In the genomic region with DNA sequence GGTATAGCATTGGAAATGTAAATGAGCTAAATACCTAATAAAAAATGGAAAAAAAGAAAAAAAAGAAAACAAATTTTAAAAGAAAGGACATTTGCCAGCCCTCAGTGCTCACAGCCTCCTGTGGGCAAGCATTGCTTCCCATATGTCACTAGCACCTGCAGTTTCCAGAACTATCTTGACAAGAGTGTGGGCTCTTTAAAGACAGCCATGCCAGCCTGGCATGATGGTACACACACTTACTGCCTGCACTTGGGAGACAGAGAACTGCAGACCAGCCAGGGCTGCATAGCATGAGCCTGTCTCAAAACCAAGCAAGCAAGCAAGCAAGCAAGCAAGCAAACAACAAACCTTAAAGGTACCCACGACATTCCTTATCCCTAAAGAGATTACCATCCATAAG, we compare ENCODE assay signal across 8 mouse cellular contexts. TPM values are rescaled to one million over a fixed set of nuclear protein-coding genes. Genes with fewer than 3 reads are reported as not detected.
DNase-seq lines count a peak whose midpoint lies in the region; ATAC-seq and TF ChIP-seq lines count a peak whose summit lies in the region.

No protein-coding gene starts in this region.

- peak overlapping the region; percentile 83 for H3K9ac ChIP-seq in heart, embryonic 14.5 days (ENCODE audit: low read length)
- peak overlapping the region; percentile 93 for H3K9ac ChIP-seq in MEL (ENCODE audit: control insufficient read depth, low read depth, low read length, poor library complexity, severe bottlenecking)
- no peak overlapping the region for H3K9ac ChIP-seq in hindbrain, embryonic 12.5 days
- H3K9ac ChIP-seq in midbrain, embryonic 12.5 days (replicated peaks), result 0 out of 2 replicates have a peak overlapping the region, but pooled peaks have one; percentile 77

- peaks cover 24 to 40% of the 10 kb centered on the region in 2 experiments for H3K4me1 ChIP-seq in heart, embryonic 14.5 days (ENCODE audit: control insufficient read depth in 2 of 2, insufficient read depth in 2 of 2, low read length in 2 of 2)
- H3K4me1 ChIP-seq in MEL (ENCODE audit: control insufficient read depth in 1 of 2, insufficient read depth in 2 of 2, low read length in 2 of 2), result peaks cover 6 to 44% of the 10 kb centered on the region in 2 experiments
- H3K4me1 ChIP-seq in hindbrain, embryonic 12.5 days, result peaks cover 30% of the 10 kb centered on the region
- peaks cover 32% of the 10 kb centered on the region for H3K4me1 ChIP-seq in midbrain, embryonic 12.5 days

- H3K27me3 ChIP-seq in heart, embryonic 14.5 days (ENCODE audit: control insufficient read depth, insufficient read depth, low read length), result no peaks in the 10 kb centered on the region; the same call in 1 of the 2 replicates
- H3K27me3 ChIP-seq in MEL (ENCODE audit: control insufficient read depth in 1 of 2, insufficient read depth in 2 of 2, low read length in 2 of 2), result no peaks in the 10 kb centered on the region
- H3K27me3 ChIP-seq in hindbrain, embryonic 12.5 days, result peaks cover 15% of the 10 kb centered on the region
- H3K27me3 ChIP-seq in midbrain, embryonic 12.5 days, result peaks cover 22% of the 10 kb centered on the region

- TF ChIP-seq POLR2A in MEL (IDR thresholded peaks at IDR 0.05; ENCODE audit: control insufficient read depth in 1 of 2, insufficient read depth in 1 of 2, low read depth in 1 of 2, low read length in 2 of 2, poor library complexity in 1 of 2), result no peak

- peaks cover 70% of the 10 kb centered on the region for H3K79me2 ChIP-seq in MEL (ENCODE audit: control insufficient read depth, insufficient read depth, low read length, poor library complexity)

- no peak for TF ChIP-seq RAD21 in MEL (IDR thresholded peaks at IDR 0.05; ENCODE audit: low read depth, low read length)

- no peak overlapping the region for H3K27ac ChIP-seq in heart, embryonic 14.5 days (replicated peaks in 1 of 2; ENCODE audit: control insufficient read depth in 1 of 2, insufficient read depth in 1 of 2, low read depth in 2 of 2, low read length in 2 of 2)
- no peak overlapping the region; the same call in 1 of the 2 replicates for H3K27ac ChIP-seq in MEL (ENCODE audit: control insufficient read depth, low read depth, low read length)
- no peak overlapping the region for H3K27ac ChIP-seq in hindbrain, embryonic 12.5 days
- H3K27ac ChIP-seq in midbrain, embryonic 12.5 days (replicated peaks), result no peak overlapping the region

- TF ChIP-seq CTCF in MEL (IDR thresholded peaks at IDR 0.05 in 2 of 3, conservative IDR thresholded peaks at IDR 0.05 in 1 of 3; ENCODE audit: control insufficient read depth in 1 of 3, insufficient read depth in 1 of 3, low read depth in 2 of 3, low read length in 3 of 3, poor library complexity in 1 of 3, severe bottlenecking in 1 of 3), result no peak

- peak overlapping the region; percentile 69 to 83; a peak in 3 of 4 replicates for H3K4me3 ChIP-seq in heart, embryonic 14.5 days (ENCODE audit: control insufficient read depth in 1 of 2, insufficient read depth in 1 of 2, low read depth in 1 of 2, low read length in 2 of 2)
- peak overlapping the region; percentile 93 to 96 for H3K4me3 ChIP-seq in MEL (ENCODE audit: control insufficient read depth in 1 of 2, insufficient read depth in 1 of 2, low read depth in 2 of 2, low read length in 2 of 2)
- H3K4me3 ChIP-seq in hindbrain, embryonic 12.5 days, result peak overlapping the region; percentile 69; the same call in 1 of the 2 replicates
- H3K4me3 ChIP-seq in midbrain, embryonic 12.5 days, result peak overlapping the region; percentile 57

- H3K4me2 ChIP-seq in heart, embryonic 14.5 days (ENCODE audit: low read length), result peak overlapping the region; percentile 100
- H3K4me2 ChIP-seq in hindbrain, embryonic 12.5 days (replicated peaks), result peak overlapping the region; percentile 98
- H3K4me2 ChIP-seq in midbrain, embryonic 12.5 days (replicated peaks), result peak overlapping the region; percentile 98

- no peak for TF ChIP-seq EP300 in MEL (IDR thresholded peaks at IDR 0.05; ENCODE audit: low read depth in 1 of 2, low read length in 2 of 2)

- H3K9me3 ChIP-seq in heart, embryonic 14.5 days (ENCODE audit: control insufficient read depth, low read length), result no peaks in the 10 kb centered on the region
- H3K9me3 ChIP-seq in MEL (replicated peaks; ENCODE audit: insufficient read depth, low read length), result no peaks in the 10 kb centered on the region
- no peaks in the 10 kb centered on the region for H3K9me3 ChIP-seq in hindbrain, embryonic 12.5 days (replicated peaks)
- no peaks in the 10 kb centered on the region for H3K9me3 ChIP-seq in midbrain, embryonic 12.5 days

- no peaks in the 10 kb centered on the region for H3K36me3 ChIP-seq in heart, embryonic 14.5 days (ENCODE audit: control insufficient read depth, insufficient read depth, low read length)
- H3K36me3 ChIP-seq in MEL (ENCODE audit: control insufficient read depth in 1 of 2, insufficient read depth in 2 of 2, low read length in 2 of 2), result peaks cover 6 to 38% of the 10 kb centered on the region in 2 experiments
- H3K36me3 ChIP-seq in hindbrain, embryonic 12.5 days, result no peaks in the 10 kb centered on the region
- no peaks in the 10 kb centered on the region for H3K36me3 ChIP-seq in midbrain, embryonic 12.5 days

- WGBS in heart, embryonic 14.5 days, result 60% methylated on average over 1 of the region's 1 CpGs
- 73% methylated on average over 1 of the region's 1 CpGs for WGBS in hindbrain, embryonic 12.5 days
- 55% methylated on average over 1 of the region's 1 CpGs for WGBS in midbrain, embryonic 12.5 days

- ATAC-seq in heart, embryonic 14.5 days (ENCODE audit: insufficient number of reproducible peaks, insufficient read depth, low FRiP score, low read depth), result no peak
- no peak for ATAC-seq in hindbrain, embryonic 12.5 days (ENCODE audit: low FRiP score)
- ATAC-seq in midbrain, embryonic 12.5 days (ENCODE audit: low FRiP score, low read depth), result no peak

- DNase-seq in heart, adult 9 months (ENCODE audit: low spot score in 2 of 2), result no peak
- DNase-seq in MEL (ENCODE audit: low read depth, low spot score), result no peak
- DNase-seq in thymus, postnatal 0 days (ENCODE audit: low spot score), result no peak
- DNase-seq in T-cell, adult 2 months (ENCODE audit: low spot score), result no peak
- DNase-seq in layer of hippocampus, postnatal 14 days (ENCODE audit: low spot score in 2 of 2), result no peak

TF ChIP-seq in MEL, 35 proteins besides CTCF, POLR2A, EP300 and RAD21:
- TF ChIP-seq ZC3H11A (IDR thresholded peaks at IDR 0.05; ENCODE audit: low read depth, low read length) (no peak), SMC3 (IDR thresholded peaks at IDR 0.05; ENCODE audit: low read depth, low read length) (no peak), RCOR1 (IDR thresholded peaks at IDR 0.05; ENCODE audit: low read depth, low read length) (no peak)

RNA-seq across cellular contexts. Expression of a gene that starts 2.1 kb away (rescaled TPM):
- polyA plus RNA-seq in heart, embryonic 14.5 days (2014; fragmentation: Nextera tagmentation; extraction: Ambion mirVana), result 18.7 and 18.8 TPM in 2 replicates
- 108 and 164 TPM in 2 replicates for total RNA-seq in MEL (2012; rRNA removed)
- 100 to 1,000 TPM in 1 of 2 experiments, 10 to 100 TPM in 1; 55.0 to 263 TPM for polyA plus RNA-seq in MEL (2012; ENCODE audit: insufficient read depth in 1 of 2, insufficient read length in 2 of 2, low read depth in 1 of 2, low replicate concordance in 2 of 2, missing spikeins in 1 of 2)
- polyA plus RNA-seq in hindbrain, embryonic 12.5 days (2016; fragmentation: Nextera tagmentation; extraction: Ambion mirVana), result 29.4 and 33.2 TPM in 2 replicates
- polyA plus RNA-seq in midbrain, embryonic 12.5 days (2016; fragmentation: Nextera tagmentation; extraction: Ambion mirVana), result 37.6 and 37.9 TPM in 2 replicates
- polyA plus RNA-seq in thymus, postnatal 0 days (2015; fragmentation: Nextera tagmentation; extraction: Ambion mirVana), result 15.0 and 16.7 TPM in 2 replicates
- total RNA-seq in layer of hippocampus, postnatal 14 days (2021), result 100 to 1,000 TPM; 133 to 140 TPM

RNA-seq across cellular contexts. Expression of a gene that starts 39.3 kb away (rescaled TPM):
- not detected in 2 replicates for polyA plus RNA-seq in heart, embryonic 14.5 days (2014; fragmentation: Nextera tagmentation; extraction: Ambion mirVana)
- not detected in 2 replicates for total RNA-seq in MEL (2012; rRNA removed)
- polyA plus RNA-seq in MEL (2012; ENCODE audit: insufficient read depth in 1 of 2, insufficient read length in 2 of 2, low read depth in 1 of 2, low replicate concordance in 2 of 2, missing spikeins in 1 of 2), result under 1 TPM in 1 of 2 experiments, not detected in 1; 0.08 TPM
- polyA plus RNA-seq in hindbrain, embryonic 12.5 days (2016; fragmentation: Nextera tagmentation; extraction: Ambion mirVana), result 0.18 TPM in 1 of 2 replicates, not detected in the other
- polyA plus RNA-seq in midbrain, embryonic 12.5 days (2016; fragmentation: Nextera tagmentation; extraction: Ambion mirVana), result 0.23 TPM in 1 of 2 replicates, not detected in the other
- polyA plus RNA-seq in thymus, postnatal 0 days (2015; fragmentation: Nextera tagmentation; extraction: Ambion mirVana), result 0.13 and 0.22 TPM in 2 replicates
- not detected for total RNA-seq in layer of hippocampus, postnatal 14 days (2021)

RNA-seq across cellular contexts. Expression of a gene that starts 44.1 kb away (rescaled TPM):
- 21.2 and 24.8 TPM in 2 replicates for polyA plus RNA-seq in heart, embryonic 14.5 days (2014; fragmentation: Nextera tagmentation; extraction: Ambion mirVana)
- 19.2 and 20.8 TPM in 2 replicates for total RNA-seq in MEL (2012; rRNA removed)
- 10 to 100 TPM in 1 of 2 experiments, not detected in 1; 28.4 TPM for polyA plus RNA-seq in MEL (2012; ENCODE audit: insufficient read depth in 1 of 2, insufficient read length in 2 of 2, low read depth in 1 of 2, low replicate concordance in 2 of 2, missing spikeins in 1 of 2)
- polyA plus RNA-seq in hindbrain, embryonic 12.5 days (2016; fragmentation: Nextera tagmentation; extraction: Ambion mirVana), result 48.3 and 57.3 TPM in 2 replicates
- polyA plus RNA-seq in midbrain, embryonic 12.5 days (2016; fragmentation: Nextera tagmentation; extraction: Ambion mirVana), result 58.8 and 66.6 TPM in 2 replicates
- polyA plus RNA-seq in thymus, postnatal 0 days (2015; fragmentation: Nextera tagmentation; extraction: Ambion mirVana), result 29.4 and 38.9 TPM in 2 replicates
- total RNA-seq in layer of hippocampus, postnatal 14 days (2021), result 10 to 100 TPM; 27.1 to 43.0 TPM
